Mouse (Mus musculus) liver, adult 2 months (tissue): ENCODE data around the gene Romo1.

Experiments
- CTCF ChIP-seq: fragments of 200-500 bp; IDR thresholded peaks from 2 replicates; pipeline ENCODE4 v1.5.1; 2011; ENCODE audit warnings: low read depth, low read length, control low read depth
- POLR2A ChIP-seq: fragments of 200-500 bp; IDR thresholded peaks from 2 replicates; pipeline ENCODE4 v1.6.1; 2011; ENCODE audit warnings: low read length, control low read depth; ENCODE audit not compliant: insufficient read depth; ENCODE audit errors: extremely low read depth

GRCm38 (mm10) chr2:156135695-156136094 lies 8.1 kb upstream of the Romo1 start:
- TF ChIP-seq CTCF (peak; percentile 55), POLR2A (no peak)
